6 mouse cellular contexts compared by ENCODE assay signal in the genomic region with DNA sequence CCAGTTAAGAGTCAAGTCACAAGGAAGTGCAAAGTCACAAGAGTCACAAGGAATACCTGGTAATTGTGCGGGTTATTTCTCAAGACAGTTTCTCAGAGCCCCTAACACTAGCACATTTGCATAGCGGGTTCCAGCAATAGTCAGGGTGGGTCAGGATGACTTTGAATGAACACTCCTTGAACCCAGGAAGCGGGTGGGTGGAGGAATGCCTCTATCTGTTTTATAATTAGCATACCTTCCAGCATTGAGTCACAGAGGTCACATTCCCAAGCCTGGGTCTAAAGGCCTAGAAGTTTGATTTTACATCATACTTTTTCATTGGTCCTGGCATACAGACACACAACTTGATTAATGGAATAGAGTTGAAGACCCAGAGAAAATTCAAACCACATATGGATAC. TPM values are rescaled to one million over a fixed set of nuclear protein-coding genes. Genes with fewer than 3 reads are reported as not detected.
DNase-seq lines count a peak whose midpoint lies in the region.
"Not testable (repeated sequence)": the region's sequence is repeated elsewhere in the genome, so short reads cannot be mapped to it uniquely, and the experiment has no call there.
"Had no signal": no experiment of that assay in that cellular context is flagged by ENCODE, and none has a peak within 500 bp of the region (broad histone marks: within the 10 kb centered on the region; RNA-seq: fewer than 3 reads in every experiment).

No protein-coding gene starts in this region.

- peak; percentile 58 for DNase-seq in ES-CJ7 (ENCODE audit: low read depth, low spot score)
- DNase-seq in ES-E14 (ENCODE audit: low read depth, low spot score), result not testable (repeated sequence)
- DNase-seq in R1 (ENCODE audit: low read depth, low spot score), result peak; percentile 92
- peak; percentile 69 for DNase-seq in ZHBTc4 (ENCODE audit: low read depth, low spot score)
- peak; percentile 42 for DNase-seq in heart, adult 11 months

- H3K27ac ChIP-seq in ES-E14 (ENCODE audit: insufficient read depth, low read depth, low read length, poor library complexity, severe bottlenecking), result peak overlapping the region; percentile 40; the same call in 1 of the 2 replicates

- not testable (repeated sequence) for H3K36me3 ChIP-seq in ES-E14 (ENCODE audit: control insufficient read depth, insufficient read depth, low read length, poor library complexity, severe bottlenecking)

- in situ Hi-C loops in ES-E14 (cut with MboI; ENCODE audit: low sequenced_read_pairs in 2 of 2, unreplicated experiment in 2 of 2), result not testable (repeated sequence)

- H3K9ac ChIP-seq in ES-E14 (ENCODE audit: insufficient read depth, low read depth, low read length, poor library complexity, severe bottlenecking), result not testable (repeated sequence)

- not testable (repeated sequence) for H3K4me1 ChIP-seq in ES-E14 (ENCODE audit: control insufficient read depth in 2 of 2, insufficient read depth in 2 of 2, low read length in 2 of 2, poor library complexity in 1 of 2)

- not testable (repeated sequence) for H3K9me3 ChIP-seq in ES-E14 (ENCODE audit: control insufficient read depth, insufficient read depth, low read depth, low read length)

- not testable (repeated sequence) for H3K4me3 ChIP-seq in ES-E14 (ENCODE audit: insufficient read depth in 1 of 2, low read depth in 1 of 2, low read length in 2 of 2, poor library complexity in 1 of 2, severe bottlenecking in 1 of 2)

RNA-seq across cellular contexts. Expression of a gene that starts 5.3 kb away (rescaled TPM):
- total RNA-seq in ES-E14 (2012; rRNA removed), result 10.4 and 23.5 TPM in 2 replicates
- total RNA-seq: CH12.LX had no signal
